8 mouse cellular contexts compared by ENCODE assay signal in genomic region chr1:93801741-93802238, GRCm38 (mm10). TPM values are rescaled to one million over a fixed set of nuclear protein-coding genes. Genes with fewer than 3 reads are reported as not detected.
A peak's percentile ranks its signal among the peaks of the same experiment; 100 is the strongest.
DNase-seq lines count a peak whose midpoint lies in the region; ATAC-seq and TF ChIP-seq lines count a peak whose summit lies in the region.

Dtymk (minus strand) TSS chr1:93801934.

- peak within 1 kb of the TSS; percentile 74 for H3K9ac ChIP-seq in forebrain, embryonic 15.5 days (replicated peaks)

- ATAC-seq in forebrain, embryonic 15.5 days (replicated peaks): peak; percentile 66
- ATAC-seq in neutrophil, adult 5-6 weeks (ENCODE audit: extremely low read depth, insufficient number of reproducible peaks, low FRiP score, poor library complexity, severe bottlenecking): peak; percentile 71

- DNase-seq in ES-CJ7 (ENCODE audit: low read depth, low spot score): peak; percentile 98
- DNase-seq in cerebellum, adult 11 months: peak; percentile 91
- DNase-seq in heart, postnatal 25 days (ENCODE audit: low spot score): peak; percentile 87
- peak; percentile 93 to 95 for DNase-seq in layer of hippocampus, adult 18-20 months (ENCODE audit: low spot score in 2 of 2)
- DNase-seq in lung, adult 2 months: peak; percentile 85
- peak; percentile 87 to 92 for DNase-seq in thymus, adult 18-20 months

- peaks cover 33% of the 10 kb centered on the region for H3K4me1 ChIP-seq in forebrain, embryonic 15.5 days
- H3K4me1 ChIP-seq in lung, adult 2 months (ENCODE audit: control insufficient read depth, insufficient read depth, low read length): peaks cover 7% of the 10 kb centered on the region; the same call in 1 of the 2 replicates

- intact Hi-C loops in heart, postnatal 25 days (cut with DNase I): loop anchor here (2.0 to 10.0 kb wide), 4 partner anchors 44 to 287 kb away; partner anchors contain the start of gene Farp2

- no peak for TF ChIP-seq CTCF in lung, adult 2 months (IDR thresholded peaks at IDR 0.05; ENCODE audit: insufficient read depth, low read length)

- H3K9me3 ChIP-seq in forebrain, embryonic 15.5 days: no peaks in the 10 kb centered on the region

- under 1% methylated on average over 42 of the region's 42 CpGs for WGBS in forebrain, embryonic 15.5 days
- WGBS in lung, adult 2 months: under 1% methylated on average over 42 of the region's 42 CpGs

- H3K27ac ChIP-seq in forebrain, embryonic 15.5 days (replicated peaks): peak within 1 kb of the TSS; percentile 96

- H3K4me3 ChIP-seq in forebrain, embryonic 15.5 days: peak within 1 kb of the TSS; percentile 72
- H3K4me3 ChIP-seq in lung, adult 2 months (replicated peaks; ENCODE audit: extremely low read depth, low read depth, low read length): peak within 1 kb of the TSS; percentile 85

- H3K27me3 ChIP-seq in forebrain, embryonic 15.5 days: no peaks in the 10 kb centered on the region

- peak; percentile 64; the same call in 1 of the 2 replicates for TF ChIP-seq POLR2A in lung, adult 2 months (IDR thresholded peaks at IDR 0.05; ENCODE audit: borderline replicate concordance, extremely low read depth, low read depth, low read length)

- H3K4me2 ChIP-seq in forebrain, embryonic 15.5 days (replicated peaks): peak within 1 kb of the TSS; percentile 94

- peaks cover 21% of the 10 kb centered on the region for H3K36me3 ChIP-seq in forebrain, embryonic 15.5 days

RNA-seq across cellular contexts. Expression of gene Dtymk, which starts in this region (rescaled TPM):
- 183 and 192 TPM in 2 replicates for polyA plus RNA-seq in forebrain, embryonic 15.5 days (2015; fragmentation: Nextera tagmentation; extraction: Ambion mirVana)
- 10 to 100 TPM; 23.9 to 24.8 TPM for total RNA-seq in heart, postnatal 25 days (2021)
- 10 to 100 TPM; 54.2 to 54.8 TPM for total RNA-seq in layer of hippocampus, adult 18-20 months (2021)
- 26.8 and 29.1 TPM in 2 replicates for polyA plus RNA-seq in lung, adult 2 months (2012; rRNA removed)
- 36.5 and 48.5 TPM in 2 replicates for total RNA-seq in neutrophil, adult 5-6 weeks (2017)

Comparison
In these comparisons a context has a peak if more than half of its experiments do, and no peak if none do; other contexts are left out.
1. Peak in every context shown above with its lines: DNase-seq, ATAC-seq, H3K4me3 ChIP-seq and H3K27ac ChIP-seq.